Mouse (Mus musculus): ENCODE measurements around the gene Ammecr1. TPM values are rescaled to one million over a fixed set of nuclear protein-coding genes. Genes with fewer than 3 reads are reported as not detected.

The Ammecr1 gene
- polyA plus RNA-seq, 1 experiment from 2014 or later = 7.1 TPM

DNA sequence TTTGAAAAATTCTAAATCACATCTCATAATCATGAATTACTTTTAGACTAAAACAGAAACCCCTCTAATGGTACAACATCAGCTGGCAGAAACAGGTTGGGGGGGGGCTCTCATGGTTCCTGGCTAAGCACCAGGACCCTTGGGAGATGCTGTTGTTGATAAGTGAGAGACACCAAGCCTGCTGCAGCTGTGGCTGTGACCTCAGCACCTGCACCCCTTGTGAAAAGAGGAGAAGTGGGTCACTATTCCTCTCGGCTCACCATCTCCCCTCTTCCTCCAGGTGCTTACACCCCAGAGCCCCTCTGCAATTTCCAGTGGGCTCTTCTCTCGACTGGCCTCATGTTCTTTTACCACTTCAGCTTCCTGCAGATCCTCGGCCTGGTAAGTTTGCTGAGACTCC lies 134.3 kb downstream of the Ammecr1 start:
- TF ChIP-seq EP300 (optimal IDR thresholded peaks at IDR 0.05) (no peak), CTCF (IDR thresholded peaks at IDR 0.05; ENCODE audit: low read depth) (no peak)
- Histone ChIP-seq H3K27me3 (ENCODE audit: control insufficient read depth, insufficient read depth, low read length) (no peaks in the 10 kb centered on the region), H3K4me3 (ENCODE audit: low read depth, low read length) (no peak overlapping the region), H3K4me1 (replicated peaks; ENCODE audit: control insufficient read depth, insufficient read depth) (no peaks in the 10 kb centered on the region), H3K9me3 (ENCODE audit: control insufficient read depth, low read length) (no peaks in the 10 kb centered on the region), H3K36me3 (ENCODE audit: control insufficient read depth, insufficient read depth, low read length) (no peaks in the 10 kb centered on the region), H3K4me2 (replicated peaks; ENCODE audit: low read depth) (no peak overlapping the region), H3K9ac (ENCODE audit: low read length) (no peak overlapping the region), H3K27ac (replicated peaks) (no peak overlapping the region)
- DNase-seq (ENCODE audit: low spot score) (no peak), ATAC-seq (ENCODE audit: low FRiP score, low TSS enrichment) (no peak)
- WGBS = 61% methylated on average over 3 of the region's 3 CpGs

DNA sequence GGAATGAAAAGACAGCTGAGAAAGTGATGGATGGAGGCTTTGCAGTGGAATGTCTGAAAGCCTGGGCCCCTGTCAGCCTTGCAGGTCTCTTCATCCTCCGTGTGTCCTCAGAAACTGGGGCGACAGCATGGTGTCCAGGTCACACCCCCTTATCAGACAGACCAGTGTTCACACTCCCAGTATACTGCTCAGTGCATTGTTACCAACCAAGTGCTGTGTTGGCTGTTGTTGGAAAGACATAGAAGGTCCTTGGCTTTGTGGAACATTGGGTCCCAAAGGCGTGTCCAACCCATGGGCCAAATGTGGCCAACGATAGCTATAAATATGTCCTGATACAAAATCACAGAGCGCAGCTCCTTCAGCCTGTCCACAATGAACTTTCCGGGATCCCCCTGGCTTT lies 136.0 kb downstream of the Ammecr1 start:
- Histone ChIP-seq H3K27me3 (ENCODE audit: control insufficient read depth, insufficient read depth, low read length) (no peaks in the 10 kb centered on the region), H3K4me2 (replicated peaks; ENCODE audit: low read depth) (no peak overlapping the region), H3K36me3 (ENCODE audit: control insufficient read depth, insufficient read depth, low read length) (no peaks in the 10 kb centered on the region), H3K4me1 (replicated peaks; ENCODE audit: control insufficient read depth, insufficient read depth) (no peaks in the 10 kb centered on the region), H3K9me3 (ENCODE audit: control insufficient read depth, low read length) (no peaks in the 10 kb centered on the region), H3K27ac (replicated peaks) (no peak overlapping the region), H3K9ac (ENCODE audit: low read length) (no peak overlapping the region), H3K4me3 (ENCODE audit: low read depth, low read length) (no peak overlapping the region)
- DNase-seq (ENCODE audit: low spot score) = no peak
- no peak for ATAC-seq (ENCODE audit: low FRiP score, low TSS enrichment)
- TF ChIP-seq CTCF (IDR thresholded peaks at IDR 0.05; ENCODE audit: low read depth) (no peak), EP300 (optimal IDR thresholded peaks at IDR 0.05) (no peak)
- WGBS = 91% methylated on average over 6 of the region's 6 CpGs

GRCm38 (mm10) chrX:142829866-142830470 lies 136.6 kb downstream of the Ammecr1 start:
- H3K27me3 ChIP-seq (ENCODE audit: control insufficient read depth, insufficient read depth, low read length) = no peaks in the 10 kb centered on the region
- 67% methylated on average over 12 of the region's 12 CpGs for WGBS
- DNase-seq (ENCODE audit: low spot score) (no peak), ATAC-seq (ENCODE audit: low FRiP score, low TSS enrichment) (peak; percentile 67; the same call in 1 of the 2 replicates)
- no peak overlapping the region for H3K4me2 ChIP-seq (replicated peaks; ENCODE audit: low read depth)
- H3K4me3 ChIP-seq (ENCODE audit: low read depth, low read length) = no peak overlapping the region
- TF ChIP-seq CTCF (IDR thresholded peaks at IDR 0.05; ENCODE audit: low read depth) (no peak), EP300 (optimal IDR thresholded peaks at IDR 0.05) (no peak)
- no peaks in the 10 kb centered on the region for H3K4me1 ChIP-seq (replicated peaks; ENCODE audit: control insufficient read depth, insufficient read depth)
- no peak overlapping the region for H3K27ac ChIP-seq (replicated peaks)
- no peaks in the 10 kb centered on the region for H3K36me3 ChIP-seq (ENCODE audit: control insufficient read depth, insufficient read depth, low read length)
- H3K9ac ChIP-seq (ENCODE audit: low read length) = no peak overlapping the region
- no peaks in the 10 kb centered on the region for H3K9me3 ChIP-seq (ENCODE audit: control insufficient read depth, low read length)

- H3K9ac ChIP-seq (ENCODE audit: low read length) = no peak overlapping the region
- H3K9me3 ChIP-seq (ENCODE audit: control insufficient read depth, low read length) = no peaks in the 10 kb centered on the region
- no peak overlapping the region for H3K27ac ChIP-seq (replicated peaks)
- TF ChIP-seq CTCF (IDR thresholded peaks at IDR 0.05; ENCODE audit: low read depth) (no peak), EP300 (optimal IDR thresholded peaks at IDR 0.05) (no peak)
- DNase-seq (ENCODE audit: low spot score) (no peak), ATAC-seq (ENCODE audit: low FRiP score, low TSS enrichment) (no peak)
- 73% methylated on average over 2 of the region's 2 CpGs for WGBS
- H3K36me3 ChIP-seq (ENCODE audit: control insufficient read depth, insufficient read depth, low read length) = no peaks in the 10 kb centered on the region
- no peaks in the 10 kb centered on the region for H3K27me3 ChIP-seq (ENCODE audit: control insufficient read depth, insufficient read depth, low read length)
- H3K4me3 ChIP-seq (ENCODE audit: low read depth, low read length) = no peak overlapping the region
- no peak overlapping the region for H3K4me2 ChIP-seq (replicated peaks; ENCODE audit: low read depth)
- H3K4me1 ChIP-seq (replicated peaks; ENCODE audit: control insufficient read depth, insufficient read depth) = no peaks in the 10 kb centered on the region
Observed at GRCm38 (mm10) chrX:142829267-142829666, 137.3 kb downstream of the Ammecr1 start.

DNA sequence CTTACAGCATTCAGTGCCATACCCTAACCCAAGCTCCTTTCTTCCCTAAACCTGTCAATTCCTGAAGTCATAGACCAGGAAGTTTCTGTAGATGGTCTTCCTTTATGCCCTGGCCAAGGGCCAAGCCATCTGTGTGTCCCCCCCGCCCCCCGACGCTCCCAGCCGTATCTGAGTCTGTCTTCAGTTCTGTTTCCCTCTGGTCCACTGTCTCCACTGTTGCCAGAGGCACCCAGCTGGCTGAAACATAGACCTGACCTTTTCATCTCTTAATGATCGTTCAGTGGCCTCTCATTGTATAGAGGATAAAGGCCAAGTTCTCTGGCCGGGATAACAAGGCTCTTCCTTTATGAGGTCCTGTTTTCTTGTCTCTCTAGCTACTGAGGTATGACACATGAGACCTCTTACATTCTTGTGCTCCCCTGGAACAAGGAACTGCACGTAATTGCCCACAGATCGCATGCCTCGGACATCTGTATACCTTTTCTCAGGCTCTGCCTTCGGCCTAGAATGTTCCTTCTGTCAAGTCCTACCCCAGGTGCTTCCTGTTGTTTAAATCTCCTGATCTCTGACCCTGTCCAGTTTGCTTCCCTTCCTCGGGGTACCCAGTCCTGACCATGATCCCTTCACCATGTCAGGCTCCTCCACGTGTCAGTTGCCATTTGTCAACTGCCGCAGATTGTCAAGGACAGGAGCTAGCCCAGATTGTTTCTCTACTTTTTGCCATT lies 138.2 kb downstream of the Ammecr1 start:
- no peak overlapping the region for H3K4me2 ChIP-seq (replicated peaks; ENCODE audit: low read depth)
- H3K9ac ChIP-seq (ENCODE audit: low read length) = no peak overlapping the region
- H3K4me3 ChIP-seq (ENCODE audit: low read depth, low read length) = no peak overlapping the region
- TF ChIP-seq CTCF (IDR thresholded peaks at IDR 0.05; ENCODE audit: low read depth) (no peak), EP300 (optimal IDR thresholded peaks at IDR 0.05) (no peak)
- H3K4me1 ChIP-seq (replicated peaks; ENCODE audit: control insufficient read depth, insufficient read depth) = no peaks in the 10 kb centered on the region
- DNase-seq (ENCODE audit: low spot score) (no peak), ATAC-seq (ENCODE audit: low FRiP score, low TSS enrichment) (no peak)
- WGBS = 63% methylated on average over 13 of the region's 13 CpGs
- H3K9me3 ChIP-seq (ENCODE audit: control insufficient read depth, low read length) = no peaks in the 10 kb centered on the region
- H3K36me3 ChIP-seq (ENCODE audit: control insufficient read depth, insufficient read depth, low read length) = no peaks in the 10 kb centered on the region
- no peaks in the 10 kb centered on the region for H3K27me3 ChIP-seq (ENCODE audit: control insufficient read depth, insufficient read depth, low read length)
- H3K27ac ChIP-seq (replicated peaks) = no peak overlapping the region

DNA sequence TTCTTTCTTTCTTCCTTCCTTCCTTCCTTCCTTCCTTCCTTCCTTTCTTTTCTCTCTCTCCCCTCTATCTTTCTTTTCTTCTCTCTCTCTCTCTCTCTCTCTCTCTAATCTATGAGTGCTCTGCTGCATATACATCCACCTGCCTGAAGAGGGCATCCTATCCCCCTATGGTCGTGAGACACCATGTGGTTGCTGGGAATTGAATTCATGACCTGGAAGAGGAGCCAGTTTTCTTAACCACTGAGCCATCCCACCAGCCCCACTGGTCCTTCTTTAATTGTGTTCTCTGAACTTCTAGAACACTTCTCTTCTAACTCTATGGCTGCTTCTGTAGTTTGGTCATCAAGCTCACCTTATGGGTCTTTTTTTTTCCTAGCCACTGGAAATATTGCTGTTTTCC lies 138.9 kb downstream of the Ammecr1 start:
- H3K27me3 ChIP-seq (ENCODE audit: control insufficient read depth, insufficient read depth, low read length) = no peaks in the 10 kb centered on the region
- H3K36me3 ChIP-seq (ENCODE audit: control insufficient read depth, insufficient read depth, low read length) = no peaks in the 10 kb centered on the region
- WGBS = 35% methylated on average over 1 of the region's 1 CpGs
- H3K27ac ChIP-seq (replicated peaks) = no peak overlapping the region
- peak; percentile 46 for TF ChIP-seq CTCF (IDR thresholded peaks at IDR 0.05; ENCODE audit: low read depth)
- TF ChIP-seq EP300 (optimal IDR thresholded peaks at IDR 0.05) = no peak
- DNase-seq (ENCODE audit: low spot score) (no peak), ATAC-seq (ENCODE audit: low FRiP score, low TSS enrichment) (no peak)
- H3K9ac ChIP-seq (ENCODE audit: low read length) = no peak overlapping the region
- no peaks in the 10 kb centered on the region for H3K9me3 ChIP-seq (ENCODE audit: control insufficient read depth, low read length)
- no peak overlapping the region for H3K4me2 ChIP-seq (replicated peaks; ENCODE audit: low read depth)
- H3K4me1 ChIP-seq (replicated peaks; ENCODE audit: control insufficient read depth, insufficient read depth) = no peaks in the 10 kb centered on the region
- no peak overlapping the region for H3K4me3 ChIP-seq (ENCODE audit: low read depth, low read length)
